Mouse (Mus musculus) embryonic fibroblast, embryonic 13.5 days (primary cell): ENCODE data around the gene Gm7694.

ENCODE experiments used
- CTCF ChIP-seq: IDR thresholded peaks from 2 replicates; pipeline ENCODE4 v1.5.1; 2011; ENCODE audit warnings: mild to moderate bottlenecking, control low read depth, low read length, moderate library complexity, borderline replicate concordance; ENCODE audit not compliant: insufficient read depth
- POLR2A ChIP-seq: IDR thresholded peaks from 2 replicates; pipeline ENCODE4 v1.6.1; 2011; ENCODE audit warnings: low read depth, mild to moderate bottlenecking, control low read depth, low read length, moderate library complexity

DNA sequence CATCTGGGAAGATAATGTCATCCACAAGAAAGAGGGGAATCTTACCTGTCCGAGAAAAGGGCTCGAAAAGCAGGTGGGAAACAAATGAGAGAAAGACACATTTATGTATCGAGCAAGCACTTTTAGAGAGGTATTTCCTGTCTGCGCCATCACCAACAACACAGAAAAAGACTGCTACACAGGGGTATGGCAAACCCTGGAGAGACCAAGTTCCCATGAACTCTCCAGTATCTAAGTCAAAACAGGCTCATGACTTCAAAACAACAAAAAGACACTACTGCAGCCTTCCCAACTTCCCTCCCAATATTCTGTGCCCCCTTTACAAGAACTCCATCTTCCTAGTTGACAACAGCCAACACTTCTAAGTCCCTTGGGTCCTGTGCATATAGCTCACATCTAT lies at the start of gene Gm7694:
- TF ChIP-seq CTCF = no peak
- no peak for TF ChIP-seq POLR2A
